Mouse (Mus musculus) embryo, embryonic 10.5 days (tissue): ENCODE data around the gene Sfxn5.

Experiments
- DNase-seq: peaks from one replicate; pipeline ENCODE4 v3.0.0-alpha.2; 2015; ENCODE audit warnings: low spot score

Sfxn5 gene

GRCm38 (mm10) chr6:85334251-85334650 is 1.0 kb upstream of the Sfxn5 start:
- no peak for DNase-seq

- peak; percentile 69 for DNase-seq
These were observed 510 bp upstream of the Sfxn5 start for GRCm38 (mm10) chr6:85333732-85334131.

GRCm38 (mm10) chr6:85332351-85332999 is 747 bp downstream of the Sfxn5 start:
- peak; percentile 42 for DNase-seq

- DNase-seq, result no peak
These were observed 1.5 kb downstream of the Sfxn5 start for GRCm38 (mm10) chr6:85331736-85332135.

GRCm38 (mm10) chr6:85331221-85331735 is 1.9 kb downstream of the Sfxn5 start:
- DNase-seq, result no peak

GRCm38 (mm10) chr6:85329666-85330185 is 3.5 kb downstream of the Sfxn5 start:
- DNase-seq, result no peak

GRCm38 (mm10) chr6:85326564-85326963 is 6.7 kb downstream of the Sfxn5 start:
- no peak for DNase-seq

GRCm38 (mm10) chr6:85325109-85325508 is 8.1 kb downstream of the Sfxn5 start:
- no peak for DNase-seq

- peak; percentile 32 for DNase-seq
These were observed 12.8 kb downstream of the Sfxn5 start for GRCm38 (mm10) chr6:85320445-85320866.

GRCm38 (mm10) chr6:85316211-85316610 is 17.0 kb downstream of the Sfxn5 start:
- DNase-seq, result no peak

GRCm38 (mm10) chr6:85314064-85314798 is 19.0 kb downstream of the Sfxn5 start:
- DNase-seq, result no peak

GRCm38 (mm10) chr6:85307894-85308293 is 25.3 kb downstream of the Sfxn5 start:
- no peak for DNase-seq

GRCm38 (mm10) chr6:85306375-85306774 is 26.8 kb downstream of the Sfxn5 start:
- DNase-seq, result no peak

- no peak for DNase-seq
These were observed 27.4 kb downstream of the Sfxn5 start for GRCm38 (mm10) chr6:85305826-85306225.

GRCm38 (mm10) chr6:85304966-85305365 is 28.3 kb downstream of the Sfxn5 start:
- DNase-seq, result no peak

- DNase-seq, result no peak
These were observed 30.7 kb downstream of the Sfxn5 start for GRCm38 (mm10) chr6:85302326-85303055.

- peak; percentile 6 for DNase-seq
These were observed 37.6 kb downstream of the Sfxn5 start for GRCm38 (mm10) chr6:85295384-85296167.

- no peak for DNase-seq
These were observed 39.2 kb downstream of the Sfxn5 start for GRCm38 (mm10) chr6:85294004-85294379.

GRCm38 (mm10) chr6:85293255-85294003 is 39.8 kb downstream of the Sfxn5 start:
- DNase-seq, result peak; percentile 29

GRCm38 (mm10) chr6:85290869-85291824 is 42.1 kb downstream of the Sfxn5 start:
- no peak for DNase-seq
